Mouse (Mus musculus) forebrain, embryonic 15.5 days (tissue): ENCODE measurements around the gene Pcbp1. TPM values are rescaled to one million over a fixed set of nuclear protein-coding genes. Genes with fewer than 3 reads are reported as not detected.

ENCODE experiments used
- ATAC-seq: fragments of 200-750 bp; cut with Nextera tagmentation; replicated peaks from 2 replicates; pipeline ENCODE4 v1.8.0; 2017; ENCODE audit warnings: mild to moderate bottlenecking, moderate TSS enrichment, moderate library complexity
- H3K27ac ChIP-seq: fragments of 300-500 bp; sonication (generic); replicated peaks from 2 replicates; pipeline ENCODE4 v1.5.1; 2015; ENCODE audit warnings: mild to moderate bottlenecking, inconsistent platforms
- H3K27me3 ChIP-seq: fragments of 300-500 bp; sonication (generic); 2 replicates; pipeline ENCODE4 v1.6.1; 2015; ENCODE audit warnings: inconsistent platforms
- H3K36me3 ChIP-seq: fragments of 300-500 bp; sonication (generic); 2 replicates; pipeline ENCODE4 v1.6.1; 2015; ENCODE audit warnings: mild to moderate bottlenecking, inconsistent platforms
- H3K4me1 ChIP-seq: fragments of 300-500 bp; sonication (generic); 2 replicates; pipeline ENCODE4 v1.6.1; 2015; ENCODE audit warnings: inconsistent platforms
- H3K4me2 ChIP-seq: fragments of 300-500 bp; sonication (generic); replicated peaks from 2 replicates; pipeline ENCODE4 v1.6.1; 2015; ENCODE audit warnings: mild to moderate bottlenecking, inconsistent platforms
- H3K4me3 ChIP-seq: fragments of 300-500 bp; sonication (generic); 2 replicates; pipeline ENCODE4 v1.5.1; 2015; ENCODE audit warnings: mild to moderate bottlenecking, inconsistent platforms
- H3K9ac ChIP-seq: fragments of 300-500 bp; sonication (generic); replicated peaks from 2 replicates; pipeline ENCODE4 v1.6.1; 2015; ENCODE audit warnings: mild to moderate bottlenecking, inconsistent platforms
- H3K9me3 ChIP-seq: fragments of 300-500 bp; sonication (generic); 2 replicates; pipeline ENCODE4 v1.6.1; 2016; ENCODE audit warnings: inconsistent platforms
- WGBS: fragments of 180-500 bp; shearing (Covaris S2); methylation state at CpG from one replicate; pipeline ENCODE4 v1.1.7; 2015; ENCODE audit warnings: mixed read lengths; 5-methylcytosine and 5-hydroxymethylcytosine counted together
- polyA plus RNA-seq: library from polyadenylated mRNA; unstranded; fragments of >200 nt; fragmentation: Nextera tagmentation; extraction: Ambion mirVana; gene quantifications from 2 replicates; pipeline ENCODE4 v1.2.1, GENCODE M21; 2015

The Pcbp1 gene
- polyA plus RNA-seq, 1 experiment from 2014 or later: 409 TPM

DNA sequence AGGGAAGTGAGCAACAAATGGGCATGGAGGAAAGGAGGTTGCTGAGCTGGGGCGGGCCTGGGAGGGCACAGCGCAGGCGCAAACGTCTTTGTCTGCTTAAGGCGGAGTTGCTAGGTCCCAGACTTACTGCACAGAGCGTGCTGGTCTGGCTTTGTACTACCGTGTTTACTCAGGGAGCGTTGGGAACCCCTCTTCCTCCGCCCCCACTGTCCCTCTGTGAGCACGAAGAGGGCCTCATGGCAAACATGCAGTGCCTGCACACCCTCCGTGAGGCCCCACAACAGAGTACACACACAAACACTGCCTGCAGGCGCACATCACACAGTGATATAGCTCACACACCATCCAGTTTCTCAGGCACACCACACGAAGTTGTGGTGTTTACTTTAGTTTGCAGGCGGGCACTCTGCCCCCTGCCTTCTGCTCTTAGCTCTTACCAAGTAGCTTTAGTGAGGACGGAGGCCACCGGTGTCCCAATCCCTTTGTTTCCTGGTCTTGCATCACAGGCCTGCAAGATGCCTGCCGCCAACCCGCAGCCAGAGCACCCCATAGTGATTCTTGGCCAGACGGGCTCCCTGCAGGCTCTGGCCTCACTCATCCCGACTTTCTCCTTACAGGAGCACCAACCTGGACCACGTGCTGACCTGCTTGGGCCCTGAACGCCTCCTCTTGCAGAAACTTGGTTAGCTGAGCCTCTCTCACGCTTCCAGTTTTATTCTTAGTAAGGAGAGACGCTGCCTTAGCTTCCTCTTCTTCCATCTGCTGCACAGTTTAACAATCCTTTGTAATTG is 38.6 kb downstream of the Pcbp1 start:
- H3K4me2 ChIP-seq: peak overlapping the region; percentile 34
- peak; percentile 97 for ATAC-seq
- peak overlapping the region; percentile 9; the same call in 1 of the 2 replicates for H3K4me3 ChIP-seq
- peak overlapping the region; percentile 96 for H3K27ac ChIP-seq
- H3K9ac ChIP-seq: peak overlapping the region; percentile 45
- H3K36me3 ChIP-seq: no peaks in the 10 kb centered on the region
- no peaks in the 10 kb centered on the region for H3K9me3 ChIP-seq
- WGBS: 4% methylated on average over 24 of the region's 24 CpGs
- peaks cover 18% of the 10 kb centered on the region for H3K4me1 ChIP-seq
- H3K27me3 ChIP-seq: no peaks in the 10 kb centered on the region

DNA sequence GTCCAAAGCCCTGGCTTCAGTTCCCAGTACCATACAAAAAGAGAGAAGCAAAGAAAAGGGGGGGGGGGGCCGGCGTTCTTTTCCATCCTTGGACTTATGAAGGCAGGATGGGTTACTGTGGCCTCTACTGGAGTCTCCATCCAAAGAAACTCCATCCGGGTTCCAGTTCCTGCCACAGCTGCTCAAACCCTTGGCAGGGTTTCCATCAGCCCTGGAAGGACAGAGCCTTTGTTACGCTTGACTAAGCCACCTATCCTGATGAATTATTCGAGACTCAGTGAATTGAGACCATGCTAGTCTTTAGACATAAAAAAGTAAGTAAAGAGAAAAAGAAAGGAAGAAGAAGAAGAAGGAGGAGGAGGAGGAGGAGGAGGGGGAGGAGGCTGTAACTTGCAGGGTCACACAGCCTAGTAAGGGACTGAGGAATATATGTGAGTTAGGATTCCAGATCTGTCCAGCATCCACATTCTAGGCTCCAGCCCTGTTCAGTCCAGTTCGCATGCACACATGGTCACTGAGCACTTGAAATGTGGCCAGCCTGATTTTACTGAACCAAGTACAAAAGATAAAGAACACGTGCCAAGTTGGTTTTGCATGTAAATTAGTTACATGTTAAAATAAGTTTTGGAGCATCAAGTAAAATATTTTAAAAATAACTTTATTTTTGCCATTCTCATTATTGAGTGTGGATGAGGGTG is 40.0 kb downstream of the Pcbp1 start:
- Histone ChIP-seq H3K9me3 (no peaks in the 10 kb centered on the region), H3K27me3 (no peaks in the 10 kb centered on the region), H3K4me2 (no peak overlapping the region), H3K9ac (no peak overlapping the region), H3K4me1 (peaks cover 18% of the 10 kb centered on the region), H3K27ac (peak overlapping the region; percentile 96; the same call in 1 of the 2 replicates), H3K4me3 (no peak overlapping the region), H3K36me3 (no peaks in the 10 kb centered on the region)
- 58% methylated on average over 7 of the region's 7 CpGs for WGBS
- ATAC-seq: no peak

DNA sequence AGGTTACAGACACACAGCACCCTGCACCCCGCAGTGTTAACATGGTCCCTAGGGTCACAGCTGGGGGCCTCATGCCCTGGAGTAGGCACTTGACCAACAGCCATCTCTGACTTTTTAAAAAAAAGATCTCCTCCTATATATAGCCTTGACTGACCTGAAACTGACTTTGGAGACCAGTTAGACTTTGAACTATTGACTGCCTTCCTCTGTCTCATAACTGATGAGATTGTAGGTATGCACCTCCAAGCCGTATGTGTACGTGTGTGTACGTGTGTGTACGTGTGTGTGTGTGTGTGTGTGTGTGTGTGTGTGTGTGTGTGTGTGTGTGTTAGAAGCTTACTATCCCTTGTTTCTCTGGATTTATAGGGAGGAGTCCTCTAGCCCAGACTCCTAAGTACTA is 44.2 kb downstream of the Pcbp1 start:
- Histone ChIP-seq H3K4me1 (0 out of 2 replicates have a peak, but pooled peaks cover 5% of the 10 kb centered on the region), H3K4me2 (no peak overlapping the region), H3K27me3 (no peaks in the 10 kb centered on the region), H3K36me3 (no peaks in the 10 kb centered on the region), H3K9ac (no peak overlapping the region), H3K4me3 (no peak overlapping the region), H3K27ac (no peak overlapping the region), H3K9me3 (no peaks in the 10 kb centered on the region)
- ATAC-seq: no peak
- WGBS: 92% methylated on average over 5 of the region's 5 CpGs

DNA sequence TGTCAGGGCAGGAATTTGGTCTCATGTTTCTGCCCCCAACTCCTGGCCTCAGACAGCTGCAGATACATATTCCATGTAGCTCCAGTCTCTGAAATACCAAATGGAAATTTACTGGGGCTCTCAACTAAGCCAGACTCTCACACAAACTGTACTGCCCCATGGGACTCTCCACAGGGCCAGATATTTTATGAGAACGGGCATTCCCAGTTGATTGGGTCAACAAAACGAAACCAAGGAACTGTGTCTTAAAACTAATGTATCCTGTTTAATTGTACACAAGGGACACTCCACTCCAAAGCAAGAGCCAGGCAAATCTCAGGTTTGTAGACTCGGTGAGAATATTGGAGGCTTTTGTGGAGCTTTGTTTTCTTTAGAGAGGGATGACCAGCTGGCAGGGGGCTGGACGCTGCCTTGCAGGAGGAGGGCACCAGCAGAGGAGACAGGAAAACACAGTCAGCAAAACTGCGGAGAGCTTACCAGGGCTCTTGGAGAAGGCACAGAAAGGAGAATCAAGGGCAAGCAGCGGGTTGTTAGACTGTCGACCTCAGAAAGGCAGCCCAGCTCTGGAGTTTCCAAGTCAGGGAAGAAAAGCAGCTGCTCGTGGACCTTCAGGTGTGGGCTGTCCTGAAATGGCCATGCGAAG is 45.8 kb downstream of the Pcbp1 start:
- Histone ChIP-seq H3K36me3 (no peaks in the 10 kb centered on the region), H3K4me3 (no peak overlapping the region), H3K4me2 (no peak overlapping the region), H3K27me3 (no peaks in the 10 kb centered on the region), H3K9ac (no peak overlapping the region), H3K27ac (no peak overlapping the region), H3K4me1 (no peaks in the 10 kb centered on the region), H3K9me3 (no peaks in the 10 kb centered on the region)
- ATAC-seq: no peak
- 46% methylated on average over 9 of the region's 9 CpGs for WGBS

DNA sequence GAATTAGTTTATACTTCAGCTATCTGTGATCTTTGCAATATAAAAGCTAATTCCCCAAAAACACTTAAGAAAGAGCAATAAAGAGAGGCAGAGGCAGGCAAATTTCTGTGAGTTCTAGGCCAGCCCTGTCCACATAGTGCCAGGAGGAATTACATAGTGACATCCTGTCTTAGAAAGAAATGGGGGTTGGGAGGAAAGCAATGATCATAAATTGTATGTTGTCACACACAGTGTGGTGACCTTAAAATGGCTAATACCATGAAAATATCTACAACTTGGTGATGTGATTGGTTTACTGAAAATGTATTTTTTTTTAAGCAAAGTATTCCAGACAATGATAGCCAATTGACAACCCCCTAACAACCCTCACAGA is 46.3 kb downstream of the Pcbp1 start:
- H3K4me3 ChIP-seq: no peak overlapping the region
- no peak overlapping the region for H3K4me2 ChIP-seq
- no peaks in the 10 kb centered on the region for H3K9me3 ChIP-seq
- no peaks in the 10 kb centered on the region for H3K36me3 ChIP-seq
- no peaks in the 10 kb centered on the region for H3K4me1 ChIP-seq
- no peak overlapping the region for H3K9ac ChIP-seq
- no peak overlapping the region for H3K27ac ChIP-seq
- no peaks in the 10 kb centered on the region for H3K27me3 ChIP-seq
- no peak for ATAC-seq

DNA sequence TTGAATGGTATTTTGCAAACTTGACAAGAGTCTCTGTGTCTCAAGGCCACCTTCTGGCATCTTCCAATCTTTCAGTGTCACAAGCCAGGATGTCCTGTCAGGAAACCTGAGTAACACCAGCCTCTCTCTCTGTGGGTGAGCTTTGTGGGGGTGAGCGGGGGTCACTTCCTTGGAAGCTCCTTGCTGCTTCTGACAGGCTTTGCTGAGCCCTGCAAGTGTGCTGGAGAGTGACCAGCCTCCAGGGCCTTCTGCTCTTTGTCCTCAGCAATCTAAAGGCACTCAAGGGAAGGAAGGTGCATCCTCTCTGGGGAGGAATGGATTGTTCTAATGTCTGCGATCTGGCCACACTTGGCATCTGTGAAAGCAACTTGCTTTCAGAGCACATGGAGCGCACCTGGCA is 46.8 kb downstream of the Pcbp1 start:
- Histone ChIP-seq H3K4me2 (no peak overlapping the region), H3K36me3 (no peaks in the 10 kb centered on the region), H3K4me3 (no peak overlapping the region), H3K9ac (no peak overlapping the region), H3K4me1 (no peaks in the 10 kb centered on the region), H3K27ac (no peak overlapping the region), H3K27me3 (no peaks in the 10 kb centered on the region), H3K9me3 (no peaks in the 10 kb centered on the region)
- no peak for ATAC-seq
- WGBS: 75% methylated on average over 3 of the region's 3 CpGs

DNA sequence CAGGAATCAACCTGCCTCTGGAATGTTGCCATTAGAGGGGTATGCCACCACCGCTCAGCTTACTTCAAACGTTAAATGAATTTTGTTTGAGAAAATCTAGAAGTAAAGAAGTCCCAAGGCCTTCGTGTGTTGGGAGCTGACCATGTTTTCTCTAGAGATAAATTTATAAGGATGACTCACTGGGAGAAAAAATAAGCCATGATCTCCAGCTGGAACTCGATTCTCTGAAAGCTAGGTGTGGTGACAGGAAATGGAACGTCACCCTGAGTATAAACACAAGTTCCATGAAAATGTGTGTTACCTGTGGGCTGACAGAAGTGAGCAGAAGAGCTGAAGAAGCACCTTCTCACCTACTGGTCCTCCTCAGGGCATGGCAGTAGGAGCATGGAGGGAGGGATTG is 49.2 kb downstream of the Pcbp1 start:
- no peaks in the 10 kb centered on the region for H3K9me3 ChIP-seq
- H3K4me1 ChIP-seq: peaks cover 11% of the 10 kb centered on the region
- H3K4me2 ChIP-seq: no peak overlapping the region
- 86% methylated on average over 5 of the region's 5 CpGs for WGBS
- ATAC-seq: no peak
- H3K27me3 ChIP-seq: no peaks in the 10 kb centered on the region
- H3K4me3 ChIP-seq: no peak overlapping the region
- H3K36me3 ChIP-seq: no peaks in the 10 kb centered on the region
- no peak overlapping the region for H3K27ac ChIP-seq
- H3K9ac ChIP-seq: no peak overlapping the region

DNA sequence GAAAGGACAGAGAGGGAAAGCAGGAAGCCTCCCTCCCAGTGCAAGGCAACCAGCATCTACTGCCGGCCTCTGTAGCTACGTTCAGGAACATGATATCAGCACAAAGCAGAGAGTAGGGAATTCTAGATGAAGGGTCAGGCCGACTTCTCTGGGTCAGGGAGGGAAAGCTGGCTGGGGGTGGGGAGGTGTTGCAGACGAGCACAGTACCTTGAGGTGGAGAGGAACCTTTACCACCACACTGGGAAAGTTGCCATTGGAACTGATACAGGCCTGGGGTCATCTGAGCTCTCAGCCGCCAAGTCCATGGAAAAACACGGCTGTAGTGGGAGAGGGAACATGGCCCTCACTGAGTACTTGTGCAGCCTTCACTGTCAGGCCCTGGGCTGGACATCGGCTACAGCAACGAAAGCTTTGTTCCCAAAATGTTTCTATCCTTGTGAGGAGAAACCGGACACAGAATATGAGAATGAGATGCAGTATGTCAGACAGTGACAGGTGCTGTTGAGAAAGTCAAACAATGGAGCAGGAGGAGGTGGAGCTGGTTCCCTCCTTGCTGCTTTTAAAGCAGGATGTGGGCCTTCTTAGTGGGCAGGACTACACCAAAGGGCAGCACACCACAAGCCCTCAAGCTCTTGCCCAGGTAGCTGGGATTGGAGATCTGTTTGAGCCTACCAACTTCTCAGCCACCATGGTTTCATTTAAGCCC is 50.5 kb downstream of the Pcbp1 start:
- 85% methylated on average over 9 of the region's 9 CpGs for WGBS
- H3K36me3 ChIP-seq: no peaks in the 10 kb centered on the region
- H3K27me3 ChIP-seq: no peaks in the 10 kb centered on the region
- H3K9me3 ChIP-seq: no peaks in the 10 kb centered on the region
- no peak for ATAC-seq
- no peak overlapping the region for H3K4me2 ChIP-seq
- no peak overlapping the region for H3K9ac ChIP-seq
- H3K4me1 ChIP-seq: peaks cover 18% of the 10 kb centered on the region
- no peak overlapping the region for H3K27ac ChIP-seq
- H3K4me3 ChIP-seq: no peak overlapping the region

DNA sequence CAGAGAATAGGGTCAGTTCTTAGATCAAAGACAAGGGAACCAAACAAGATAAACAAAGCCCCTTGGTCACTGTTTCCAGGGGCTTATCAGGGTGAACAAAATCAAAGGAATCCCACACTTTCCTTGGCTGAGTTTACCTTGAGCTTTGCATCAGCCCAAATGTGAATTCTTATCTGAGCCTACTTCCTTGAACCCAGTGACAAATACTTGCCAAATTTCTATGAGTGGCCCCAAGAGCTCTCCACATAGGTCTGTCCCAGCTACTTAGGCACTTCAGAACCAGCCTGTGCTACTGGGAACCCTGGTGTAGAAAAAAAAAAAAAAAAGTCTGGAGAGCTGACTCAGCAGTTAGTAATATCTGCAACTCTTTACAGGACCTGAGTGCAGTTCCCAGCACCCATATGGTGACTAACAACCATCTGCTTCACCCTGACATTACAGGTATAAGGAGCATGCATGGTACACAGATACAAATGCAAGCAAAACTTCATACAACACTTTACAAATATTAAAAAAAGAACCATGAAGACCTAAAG is 51.4 kb downstream of the Pcbp1 start:
- Histone ChIP-seq H3K36me3 (peaks cover 9% of the 10 kb centered on the region; the same call in 1 of the 2 replicates), H3K27me3 (no peaks in the 10 kb centered on the region), H3K27ac (no peak overlapping the region), H3K9ac (no peak overlapping the region), H3K4me2 (no peak overlapping the region), H3K4me3 (no peak overlapping the region), H3K4me1 (peaks cover 18% of the 10 kb centered on the region), H3K9me3 (no peaks in the 10 kb centered on the region)
- no peak for ATAC-seq
